Mouse (Mus musculus) skeletal muscle tissue, adult 2 months (tissue): ENCODE data around the gene Kcna1.

Source experiments
- DNase-seq: peaks from one replicate; pipeline ENCODE4 v3.0.0-alpha.2; 2012; ENCODE audit warnings: low read depth, low spot score

Kcna1 gene

DNA sequence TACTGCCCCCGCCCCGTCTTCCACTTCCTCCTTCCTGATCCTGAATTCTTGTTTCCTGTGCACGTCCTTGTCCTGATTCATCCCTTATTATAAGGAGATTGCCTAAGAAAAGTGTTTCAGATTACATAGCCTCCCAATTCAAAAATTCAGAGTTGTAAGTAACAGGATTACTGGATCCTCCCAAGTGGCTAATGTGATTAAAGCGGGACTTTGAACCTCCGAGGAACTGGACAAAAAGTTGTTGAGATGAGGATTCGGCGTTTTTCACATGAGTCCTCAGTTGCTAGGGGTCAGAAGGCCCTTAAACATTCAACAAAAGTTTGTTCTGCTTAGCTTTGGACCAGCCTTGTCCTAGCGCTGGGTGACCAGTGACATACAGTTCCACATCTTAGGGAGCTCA is at the start of gene Kcna1:
Gene Kcna1 (minus strand): TSS at position 4 of the 400 bp plus-strand sequence.
- no peak for DNase-seq

DNA sequence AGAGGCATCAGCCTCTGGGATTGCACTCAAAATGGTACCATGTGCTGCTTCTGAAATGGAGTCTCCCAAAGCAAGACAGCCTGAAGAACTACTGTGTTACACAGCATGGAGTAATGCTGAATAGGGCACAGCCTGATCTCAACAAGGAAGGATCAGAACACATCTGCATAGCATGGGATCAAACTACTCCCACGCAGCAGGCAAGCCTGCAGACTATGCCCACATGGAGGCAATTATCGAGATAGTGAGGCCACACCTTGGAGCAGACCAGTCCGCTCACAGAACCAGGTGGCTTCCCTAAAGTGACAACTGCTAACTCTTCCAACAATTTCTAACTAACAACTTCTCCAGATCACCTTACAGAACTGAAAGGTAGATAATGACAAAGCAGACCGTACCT is 40.9 kb upstream of the Kcna1 start:
- no peak for DNase-seq

DNA sequence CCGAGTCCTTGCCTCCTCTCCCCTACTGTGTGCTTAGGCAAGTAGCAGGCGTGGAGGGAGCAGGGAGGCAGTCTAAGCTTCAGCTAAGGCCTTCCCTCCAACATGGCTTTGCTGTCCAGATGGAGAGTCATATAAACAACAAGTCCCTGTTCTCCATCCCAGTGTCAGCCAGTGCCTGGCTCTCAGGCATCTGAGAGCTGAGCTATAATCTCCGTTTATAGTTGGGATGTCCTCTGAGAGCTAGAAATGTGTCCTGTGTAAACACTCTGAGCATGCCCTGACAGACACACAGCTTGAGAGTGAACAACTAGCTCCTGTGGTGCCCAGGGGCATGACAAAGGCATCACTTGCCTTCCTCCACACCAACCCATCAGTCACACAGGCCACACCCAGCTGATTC is 39.0 kb upstream of the Kcna1 start:
- DNase-seq = no peak

DNA sequence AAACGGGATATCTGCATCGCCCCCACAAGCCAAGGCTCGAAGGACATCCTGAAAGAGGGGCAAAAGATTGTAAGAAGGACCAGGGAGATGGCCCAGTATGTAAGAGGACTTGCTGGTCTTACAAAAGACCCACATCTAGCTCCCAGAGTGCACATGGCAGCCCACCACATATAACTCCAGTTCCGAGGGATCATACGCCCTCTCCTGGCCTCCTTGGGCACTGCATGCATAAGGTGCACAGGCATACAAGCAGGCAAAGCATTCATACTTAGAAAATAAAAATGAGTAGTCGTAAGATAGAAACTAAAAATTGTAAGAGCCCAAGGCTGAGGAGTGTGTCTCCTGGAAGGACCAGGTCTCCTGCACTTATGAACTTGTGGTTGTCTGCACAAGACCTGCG is 32.8 kb upstream of the Kcna1 start:
- no peak for DNase-seq

DNA sequence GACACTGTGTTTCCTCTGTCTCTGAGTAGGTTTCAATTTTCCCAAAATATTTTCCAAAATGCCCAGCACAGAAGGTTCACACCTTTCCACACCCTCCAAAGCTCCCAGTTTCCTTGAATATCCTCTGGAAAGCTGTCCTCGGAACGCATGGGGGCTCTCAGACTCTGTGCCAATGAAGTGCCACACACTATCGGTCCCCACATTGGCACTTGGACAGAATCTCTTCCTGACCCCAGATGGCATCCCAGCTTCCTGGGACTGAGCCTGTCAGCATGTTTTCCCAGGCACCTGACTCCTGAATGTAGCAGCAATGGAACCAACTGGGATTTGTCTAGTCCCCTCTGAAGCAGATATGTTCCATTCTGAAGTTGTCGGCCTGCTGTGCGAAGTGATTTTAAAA is 20.8 kb upstream of the Kcna1 start:
- no peak for DNase-seq

DNA sequence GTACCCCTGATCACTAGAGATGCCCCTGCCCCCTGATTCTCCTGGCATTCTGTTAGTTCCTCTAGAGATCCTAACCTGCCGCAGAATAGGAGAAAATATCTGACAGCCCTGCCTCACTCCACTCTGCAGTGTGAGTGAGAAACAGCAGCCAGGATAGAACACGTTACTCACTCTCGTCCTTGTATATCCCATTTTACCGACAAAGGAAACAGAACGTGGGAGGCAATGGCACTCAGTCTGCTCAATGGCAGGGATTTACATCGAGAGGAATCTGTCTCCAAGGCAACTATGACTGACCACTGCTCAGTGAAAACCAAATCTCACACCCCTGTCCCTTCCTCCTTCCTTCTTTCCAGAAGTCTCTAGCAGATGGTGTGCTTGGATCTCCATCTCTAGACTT is 19.9 kb upstream of the Kcna1 start:
- no peak for DNase-seq

DNA sequence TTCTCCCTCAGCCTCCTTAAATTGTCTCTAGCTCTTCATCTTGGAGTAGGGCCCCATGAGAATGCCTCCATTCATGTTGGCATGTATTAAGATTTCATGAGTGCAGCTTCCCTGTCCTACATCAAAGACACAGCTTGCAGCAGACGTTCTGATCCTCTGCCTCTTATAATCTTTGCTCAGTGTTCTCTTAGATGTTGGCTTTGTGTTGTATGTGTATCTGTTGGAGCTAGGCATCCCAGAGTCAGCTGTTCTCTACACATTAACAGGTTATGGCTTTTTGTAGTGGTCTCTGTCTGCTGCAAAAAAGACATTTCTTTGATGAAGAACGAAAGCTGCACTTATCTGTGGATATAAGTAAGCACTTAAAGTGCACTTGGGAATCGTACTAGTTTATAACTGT is 18.4 kb upstream of the Kcna1 start:
- DNase-seq = no peak

DNA sequence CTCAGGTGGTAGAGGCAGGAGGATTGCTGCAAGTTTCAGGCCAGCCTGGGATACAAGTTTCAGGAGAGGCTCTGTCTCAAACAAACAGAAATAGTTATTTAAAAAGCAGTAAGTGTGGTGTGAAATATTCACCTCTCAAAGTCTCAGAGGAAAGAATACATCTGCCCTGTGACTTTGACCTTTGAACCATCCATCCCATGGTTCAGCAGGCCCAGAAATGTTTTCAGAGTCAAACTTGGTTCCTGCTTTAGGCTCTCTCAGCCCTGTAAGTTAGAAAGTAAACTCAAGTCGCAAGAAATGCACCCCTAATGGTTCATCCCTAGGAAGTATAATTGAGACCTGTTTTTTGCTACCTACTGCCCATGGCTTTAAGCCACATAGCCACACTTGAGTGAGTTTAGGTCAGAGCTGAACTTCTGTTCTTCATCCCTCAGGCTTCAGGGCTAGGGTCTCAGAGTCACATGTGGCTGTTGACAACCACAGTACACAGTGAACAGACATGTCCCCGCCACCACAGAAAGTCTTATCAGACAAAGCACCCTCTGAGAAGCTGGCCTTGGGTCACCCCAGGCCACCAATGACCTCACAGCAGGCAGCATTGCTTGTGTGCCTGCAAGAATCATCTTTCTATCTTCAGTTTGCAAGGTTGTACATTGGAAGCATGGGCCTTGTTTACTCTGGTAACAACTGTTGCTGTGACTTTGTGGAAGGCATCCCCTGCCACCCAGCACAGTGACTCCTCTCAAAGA is 11.6 kb upstream of the Kcna1 start:
- DNase-seq = no peak

DNA sequence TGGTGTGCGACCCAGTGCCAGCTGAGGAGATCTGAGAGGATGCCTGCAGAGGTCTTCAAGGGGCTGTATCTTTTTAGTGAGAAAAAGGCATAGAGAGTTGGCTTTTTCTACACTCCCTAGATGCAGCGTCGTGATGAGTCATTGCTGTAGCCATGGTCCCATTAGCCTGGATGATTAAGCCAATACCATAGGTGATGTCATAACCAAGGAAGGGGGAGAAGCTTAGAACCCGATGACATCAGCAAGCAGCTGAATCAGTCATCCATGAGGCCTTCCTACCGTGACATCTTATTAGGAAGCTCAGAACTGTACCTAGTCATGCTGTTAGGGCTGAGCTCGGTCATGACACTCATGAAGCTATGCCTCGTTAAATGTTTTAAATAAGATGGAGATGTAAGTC is 7.4 kb upstream of the Kcna1 start:
- DNase-seq = no peak

DNA sequence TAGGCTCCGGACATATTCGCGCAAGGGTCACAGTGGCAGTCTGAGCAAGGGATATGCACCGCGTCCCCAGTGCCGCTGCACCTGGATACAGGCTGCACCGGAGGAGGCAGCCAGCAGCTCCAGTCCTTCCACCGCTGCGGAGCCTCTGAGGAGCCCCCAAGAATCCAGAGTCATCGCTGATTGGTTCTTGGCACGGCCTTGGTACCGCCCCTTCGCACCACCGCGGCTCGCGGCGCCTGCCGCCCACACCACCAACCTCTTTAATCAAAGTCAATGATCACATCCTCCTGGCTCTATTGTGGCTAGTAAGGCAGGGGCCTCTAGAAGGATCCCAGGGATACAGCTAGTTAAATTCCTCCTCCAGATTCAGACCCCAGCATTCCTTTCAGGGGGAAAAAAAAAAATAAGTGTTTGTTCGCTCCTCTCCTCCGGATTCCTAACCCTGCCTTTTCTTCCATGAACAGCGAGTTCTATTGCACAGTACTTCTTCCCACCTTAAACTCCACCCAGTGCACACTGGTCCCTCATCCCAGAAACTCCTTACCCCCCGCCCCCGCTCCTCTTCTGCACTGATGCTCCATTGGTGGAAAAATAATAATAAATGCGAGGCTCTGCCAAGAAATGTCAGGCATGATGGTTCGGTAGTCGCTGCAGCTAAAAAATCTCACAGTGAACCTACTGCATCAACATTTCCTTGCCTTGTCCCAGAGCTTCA is 383 bp downstream of the Kcna1 start:
- no peak for DNase-seq

DNA sequence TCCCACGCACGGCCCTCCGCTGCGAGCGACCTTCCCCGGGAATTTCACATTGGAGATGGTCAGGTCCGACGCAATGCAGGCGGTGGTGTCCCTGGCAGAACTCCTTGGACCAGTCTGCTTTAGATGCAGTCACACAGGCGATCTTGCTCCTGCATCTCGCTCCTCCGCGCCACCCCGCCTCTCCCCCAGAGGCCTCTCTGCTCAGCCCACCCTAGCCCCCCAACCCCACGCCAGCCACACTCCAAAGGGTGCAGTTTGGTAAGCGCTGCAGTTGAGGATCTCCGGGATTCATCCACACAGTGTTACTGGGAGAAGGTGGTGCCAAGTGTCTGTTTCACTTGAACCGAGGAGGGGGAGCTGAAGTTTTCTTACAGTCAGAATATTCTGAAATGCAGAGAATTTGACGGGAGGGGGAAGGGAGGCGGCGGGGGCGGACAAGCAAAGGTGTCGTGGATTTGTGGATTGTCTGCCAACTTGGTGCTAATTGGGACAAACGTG is 1.1 kb downstream of the Kcna1 start:
- DNase-seq = no peak

DNA sequence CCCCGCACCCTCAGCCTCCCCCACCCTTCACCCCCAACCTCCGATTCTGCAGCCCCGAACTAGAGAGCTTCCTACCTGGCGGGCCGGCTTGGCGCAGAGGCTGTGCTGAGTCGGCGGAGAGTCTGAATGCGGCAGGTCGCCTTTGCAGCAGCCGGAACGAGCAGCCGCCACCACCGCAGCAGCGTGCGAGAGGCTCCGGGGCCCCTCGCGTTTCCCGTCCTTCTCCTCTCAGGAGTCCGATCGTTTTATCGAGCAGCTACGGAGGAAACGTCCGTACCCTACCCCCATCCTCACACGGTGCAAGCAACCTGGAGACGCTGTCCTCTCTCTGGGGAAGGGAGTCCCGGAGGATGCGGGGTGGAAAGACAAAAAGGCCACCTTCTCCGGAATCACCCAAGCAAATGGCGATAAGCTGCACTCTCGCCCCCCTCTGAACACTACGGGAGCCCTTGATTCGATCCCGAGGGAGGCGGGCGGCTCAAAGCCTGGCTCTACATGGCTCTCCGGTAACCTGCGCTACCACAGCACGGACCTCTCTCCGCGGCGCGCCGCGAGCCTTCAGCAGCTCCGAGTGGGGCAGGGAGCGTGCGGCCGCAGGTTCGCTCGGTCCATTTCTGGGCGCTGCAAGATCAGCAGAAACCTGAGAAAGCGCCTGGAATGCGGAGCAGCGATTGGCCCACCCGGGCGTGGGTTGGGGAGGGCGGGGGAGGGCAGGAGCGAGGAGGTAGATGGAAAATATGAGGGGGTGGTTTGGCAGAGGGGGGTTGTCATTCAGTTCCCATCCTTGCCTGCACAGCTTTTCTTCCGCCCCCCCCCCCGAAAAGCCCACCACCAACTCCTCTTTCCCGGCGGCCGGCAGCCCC is 1.8 kb downstream of the Kcna1 start:
- no peak for DNase-seq

DNA sequence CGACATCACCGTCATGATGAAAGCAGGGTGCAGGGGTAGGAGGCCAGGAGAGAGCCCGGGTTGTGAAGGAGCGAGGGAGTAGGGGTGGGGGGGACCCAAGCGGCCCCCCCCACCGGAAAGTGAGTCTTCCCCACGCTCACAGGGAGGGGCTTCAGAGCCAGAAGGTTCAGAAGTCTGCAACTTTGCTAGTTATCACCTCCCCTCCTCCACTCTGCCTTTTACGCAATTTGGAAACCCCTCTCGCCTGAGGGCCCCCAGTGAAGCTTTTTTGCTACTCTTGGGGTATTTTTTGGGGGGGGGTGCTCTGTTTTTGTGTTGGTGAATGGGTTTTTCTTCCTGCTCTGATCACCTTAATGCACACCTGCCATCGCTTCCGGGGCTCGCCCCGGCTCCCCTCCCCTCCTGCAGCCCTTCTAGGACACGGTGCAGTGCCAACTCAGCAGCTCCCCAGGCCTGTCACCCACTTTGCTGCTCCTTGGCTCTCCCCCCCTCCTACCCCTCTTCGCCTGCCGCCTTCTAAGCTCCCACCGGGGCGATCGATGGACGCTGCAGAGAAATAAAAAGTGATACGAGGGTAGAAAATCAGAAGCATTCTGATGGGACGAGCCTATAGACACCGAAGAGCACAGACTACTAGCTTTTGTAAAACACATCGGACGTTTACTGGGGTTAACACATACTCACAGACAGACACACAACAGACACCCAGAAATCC is 2.7 kb downstream of the Kcna1 start:
- DNase-seq = no peak

DNA sequence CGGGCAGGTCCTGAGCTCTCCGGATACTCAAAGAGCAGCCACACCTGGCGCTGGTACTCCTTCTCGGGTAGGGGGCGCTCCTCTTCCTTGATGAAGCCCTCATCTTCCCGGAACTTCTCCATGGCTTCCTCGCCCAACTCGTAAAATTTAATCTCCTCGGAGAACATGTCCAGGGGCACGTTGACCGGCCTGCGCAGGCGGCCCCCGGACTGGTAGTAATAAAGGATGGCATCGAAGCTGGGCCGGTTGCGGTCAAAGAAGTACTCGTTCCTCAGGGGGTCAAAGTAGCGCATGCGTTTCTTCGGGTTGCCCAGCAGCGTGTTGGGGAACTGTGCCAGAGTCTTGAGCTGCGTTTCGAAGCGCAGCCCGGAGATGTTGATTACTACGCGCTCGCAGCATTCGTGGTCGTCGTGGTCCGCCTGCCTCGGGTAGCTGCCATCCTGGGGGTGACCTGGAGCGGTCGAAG is 3.3 kb downstream of the Kcna1 start:
- no peak for DNase-seq

DNA sequence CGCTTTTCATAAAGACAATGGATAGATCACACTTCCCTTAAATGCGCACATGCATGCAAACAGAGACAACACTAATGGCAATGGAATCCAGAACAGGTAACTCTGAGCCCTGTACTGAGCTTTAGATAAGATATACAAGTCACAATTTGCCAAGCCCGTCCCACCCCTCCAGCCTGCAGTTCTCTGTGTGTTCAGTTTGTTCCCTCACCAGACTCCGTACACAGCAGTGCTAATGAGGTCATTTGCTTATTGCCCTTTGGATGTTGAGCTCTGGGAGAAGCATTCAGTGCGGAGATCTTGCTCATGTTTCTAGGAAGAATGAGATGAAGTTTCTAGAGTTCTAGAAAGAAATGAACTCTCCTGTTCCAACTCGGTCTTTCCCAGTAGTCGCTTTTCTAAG is 17.7 kb downstream of the Kcna1 start:
- DNase-seq = no peak

DNA sequence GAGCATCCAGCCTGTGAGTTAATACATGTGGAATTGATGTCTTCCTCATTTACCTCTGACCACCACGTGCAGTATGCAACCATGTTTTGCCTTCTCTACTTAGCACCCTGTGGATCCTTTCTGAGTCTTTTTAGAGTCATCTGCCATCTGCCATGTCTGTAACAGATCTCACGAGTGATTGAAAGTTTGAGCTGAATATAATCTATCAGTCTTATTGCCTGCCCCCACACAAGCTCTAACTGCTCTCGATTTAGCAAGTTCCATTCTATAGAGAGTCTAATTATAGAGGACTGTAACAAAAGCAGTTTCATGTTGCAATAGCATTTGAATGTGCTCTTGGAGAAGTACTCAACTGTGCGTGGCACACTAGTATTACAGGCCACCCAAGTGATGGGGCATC is 27.7 kb downstream of the Kcna1 start:
- DNase-seq = no peak

DNA sequence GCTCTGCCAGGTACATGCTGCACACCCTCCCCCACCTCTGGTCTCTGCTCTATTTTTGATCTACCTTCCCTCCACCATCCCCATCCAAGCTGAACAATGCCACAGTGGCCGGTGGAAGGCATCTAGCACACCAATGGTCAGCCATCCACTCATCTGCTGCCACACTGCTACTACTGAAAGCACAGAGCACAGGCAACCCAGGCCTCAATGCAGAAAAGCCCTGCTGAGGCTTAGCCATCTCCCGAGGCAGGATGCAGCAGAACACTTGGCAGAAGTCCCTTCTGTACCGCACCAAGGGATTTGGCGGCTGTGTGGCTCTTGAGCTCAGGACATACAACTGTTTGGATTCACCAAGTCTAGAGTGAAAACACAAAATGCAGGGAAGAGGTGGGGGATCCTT is 35.4 kb downstream of the Kcna1 start:
- DNase-seq = no peak

DNA sequence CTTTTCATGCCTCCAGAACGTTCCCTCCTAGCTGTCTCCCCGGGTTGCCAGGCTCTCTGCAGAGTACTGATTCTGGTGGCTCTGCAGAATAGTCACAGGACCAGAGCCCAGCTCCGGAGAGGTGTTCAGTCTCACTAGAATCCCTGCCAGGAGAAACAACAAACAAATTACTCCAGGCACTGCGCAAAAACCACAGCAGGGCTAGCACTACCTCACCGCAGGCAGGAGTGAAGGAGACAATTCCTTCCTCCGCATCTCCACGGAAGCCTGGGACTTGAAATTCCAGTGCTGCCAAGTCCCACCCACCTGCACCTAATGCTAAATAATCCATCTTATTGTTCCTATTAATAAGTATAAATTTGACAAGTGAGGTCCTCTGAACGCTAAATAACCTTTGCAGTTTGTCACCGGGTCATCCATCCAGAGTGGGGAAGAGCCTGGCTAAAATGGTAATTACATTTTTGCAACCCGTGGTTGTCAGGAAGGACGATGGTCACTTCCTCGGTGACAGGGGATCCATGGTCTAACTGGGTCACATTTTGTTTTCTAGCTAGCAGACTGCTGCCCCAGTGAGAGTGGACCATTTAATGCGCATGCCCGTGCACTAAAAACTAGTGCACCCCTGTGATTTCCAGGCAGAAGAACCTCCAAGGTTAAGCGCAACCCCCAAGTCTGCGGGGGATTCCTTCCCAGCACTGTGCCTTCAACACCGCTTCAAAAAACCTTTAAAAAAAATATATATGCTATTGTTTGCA is 36.8 kb downstream of the Kcna1 start:
- no peak for DNase-seq

DNA sequence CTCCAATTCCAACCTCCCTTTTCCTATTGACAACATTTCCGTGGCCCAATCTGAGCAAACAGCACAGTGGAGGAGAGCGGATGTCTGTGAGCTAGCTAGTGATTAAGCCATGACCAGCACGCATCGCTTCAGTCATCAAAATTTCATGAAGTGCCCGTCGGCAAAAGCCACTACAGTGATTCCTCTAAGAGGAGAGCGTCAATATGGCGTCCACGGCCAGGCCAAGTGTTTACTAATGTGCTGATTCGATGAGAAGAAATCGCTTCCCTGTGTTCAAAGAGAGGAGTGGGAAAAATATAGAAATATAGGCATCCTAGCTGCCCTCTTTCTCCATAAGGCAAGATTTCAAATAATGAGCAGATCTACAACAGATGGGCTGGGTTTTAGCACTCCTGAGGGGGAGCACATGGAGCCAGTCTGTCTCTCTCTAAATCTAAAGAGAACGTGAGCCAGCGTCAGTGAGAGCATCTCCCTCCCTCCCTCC is 44.3 kb downstream of the Kcna1 start:
- no peak for DNase-seq

DNA sequence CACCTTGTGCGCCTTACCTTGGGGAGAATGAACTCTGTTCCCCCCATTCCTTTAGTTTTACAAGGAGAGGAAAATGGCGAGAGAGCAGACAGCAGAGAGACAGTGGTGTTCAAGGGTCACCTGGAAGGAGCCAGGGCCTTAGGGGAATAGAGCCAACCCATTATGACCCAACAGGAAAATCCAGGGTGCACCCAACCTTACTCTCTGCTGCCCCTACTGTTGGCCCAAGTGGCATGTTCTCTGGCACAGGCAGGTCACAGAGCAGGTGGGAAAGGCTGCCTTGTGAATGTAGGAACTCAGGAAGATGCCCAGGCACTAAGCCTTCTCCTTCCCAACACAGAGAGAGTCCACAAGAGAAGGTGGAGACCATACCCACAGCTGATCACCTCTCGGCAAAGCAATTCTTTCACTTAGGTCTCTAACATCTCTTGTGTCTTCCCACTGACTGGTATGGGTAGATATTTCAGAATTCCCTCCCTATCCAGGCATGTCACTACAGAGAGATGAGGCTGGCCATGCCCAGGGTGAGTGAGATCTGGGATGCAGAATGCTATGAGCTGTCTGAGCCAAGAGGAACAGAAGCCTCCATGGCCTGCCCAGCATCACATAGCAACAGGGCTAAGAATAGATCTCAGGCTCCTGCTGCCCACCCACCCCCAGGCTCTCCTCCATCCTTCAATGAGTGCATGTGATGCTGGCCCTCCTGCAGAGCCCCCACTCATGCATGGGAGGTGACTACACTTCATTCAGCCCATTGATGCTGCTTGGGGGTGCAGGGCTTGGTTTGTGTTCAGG is 46.8 kb downstream of the Kcna1 start:
- DNase-seq = no peak
